Mouse (Mus musculus) layer of hippocampus, adult 11-12 months (tissue): Measurements from ENCODE around the gene Wfdc1.

Experiments
- DNase-seq: peaks from one replicate; pipeline ENCODE4 v3.0.0; 2022; ENCODE audit warnings: low spot score

Wfdc1 gene

GRCm38 (mm10) chr8:119639798-119640197, 26.4 kb upstream of the Wfdc1 start:
- DNase-seq, result no peak

GRCm38 (mm10) chr8:119641058-119641457, 25.1 kb upstream of the Wfdc1 start:
- no peak for DNase-seq

GRCm38 (mm10) chr8:119642960-119643359, 23.2 kb upstream of the Wfdc1 start:
- no peak for DNase-seq

- no peak for DNase-seq
These were observed 21.7 kb upstream of the Wfdc1 start for GRCm38 (mm10) chr8:119644429-119644960.

GRCm38 (mm10) chr8:119644981-119645597, 21.1 kb upstream of the Wfdc1 start:
- no peak for DNase-seq

GRCm38 (mm10) chr8:119646197-119646596, 20.0 kb upstream of the Wfdc1 start:
- no peak for DNase-seq

GRCm38 (mm10) chr8:119646846-119647245, 19.3 kb upstream of the Wfdc1 start:
- DNase-seq, result no peak

GRCm38 (mm10) chr8:119651324-119651723, 14.8 kb upstream of the Wfdc1 start:
- no peak for DNase-seq

GRCm38 (mm10) chr8:119656709-119657464, 9.3 kb upstream of the Wfdc1 start:
- DNase-seq, result no peak

- DNase-seq, result peak; percentile 22
These were observed 5.1 kb upstream of the Wfdc1 start for GRCm38 (mm10) chr8:119661081-119661480.

- DNase-seq, result no peak
These were observed 4.3 kb upstream of the Wfdc1 start for GRCm38 (mm10) chr8:119661892-119662291.

GRCm38 (mm10) chr8:119663440-119663839, 2.7 kb upstream of the Wfdc1 start:
- DNase-seq, result no peak

GRCm38 (mm10) chr8:119665270-119665669, 895 bp upstream of the Wfdc1 start:
- no peak for DNase-seq

GRCm38 (mm10) chr8:119668447-119668846, 2.3 kb downstream of the Wfdc1 start:
- DNase-seq, result no peak

GRCm38 (mm10) chr8:119669284-119669683, 3.1 kb downstream of the Wfdc1 start:
- DNase-seq, result no peak

GRCm38 (mm10) chr8:119670419-119671091, 4.4 kb downstream of the Wfdc1 start:
- no peak for DNase-seq

GRCm38 (mm10) chr8:119673976-119674555, 7.9 kb downstream of the Wfdc1 start:
- no peak for DNase-seq

- no peak for DNase-seq
These were observed 9.3 kb downstream of the Wfdc1 start for GRCm38 (mm10) chr8:119675457-119675856.

GRCm38 (mm10) chr8:119676389-119676788, 10.2 kb downstream of the Wfdc1 start:
- DNase-seq, result peak; percentile 92

- DNase-seq, result no peak
These were observed 12.1 kb downstream of the Wfdc1 start for GRCm38 (mm10) chr8:119678138-119678843.

- no peak for DNase-seq
These were observed 13.0 kb downstream of the Wfdc1 start for GRCm38 (mm10) chr8:119679184-119679583.

GRCm38 (mm10) chr8:119690602-119691001, 24.4 kb downstream of the Wfdc1 start:
- no peak for DNase-seq
